Mouse (Mus musculus): ENCODE measurements around the gene Cox10. TPM values are rescaled to one million over a fixed set of nuclear protein-coding genes. Genes with fewer than 3 reads are reported as not detected.

The Cox10 gene
- polyA plus RNA-seq, 1 experiment from 2014 or later = 30.1 TPM

DNA sequence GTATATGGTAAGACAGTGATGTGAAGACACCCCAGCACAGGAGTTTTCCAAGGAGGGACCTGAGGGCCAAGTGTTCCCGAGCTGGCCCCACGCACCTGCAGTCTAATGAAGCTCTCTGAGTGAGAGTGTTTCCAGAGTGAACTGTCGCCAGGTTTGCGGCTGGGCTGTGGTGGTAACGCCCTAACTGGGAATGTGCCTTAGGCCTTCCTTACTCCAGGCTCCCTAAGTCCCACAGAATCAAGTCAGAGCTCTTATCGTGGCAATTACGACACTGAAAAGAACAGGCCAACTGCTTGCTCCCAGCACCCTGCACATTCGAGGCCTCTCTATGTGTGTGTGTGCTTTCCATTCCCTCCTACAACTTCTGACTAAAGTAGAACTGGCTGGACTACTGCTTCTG, 51.8 kb downstream of the Cox10 start:
- H3K27me3 ChIP-seq (ENCODE audit: control insufficient read depth, insufficient read depth, low read length) = no peaks in the 10 kb centered on the region
- H3K9ac ChIP-seq (replicated peaks; ENCODE audit: low read length) = no peak overlapping the region
- no peak overlapping the region for H3K4me3 ChIP-seq (ENCODE audit: low read depth, low read length)
- H3K36me3 ChIP-seq (replicated peaks; ENCODE audit: control insufficient read depth, insufficient read depth, low read depth, low read length) = no peaks in the 10 kb centered on the region
- 0 out of 2 replicates have a peak, but pooled peaks cover 3% of the 10 kb centered on the region for H3K4me1 ChIP-seq (ENCODE audit: control insufficient read depth, insufficient read depth, low read length)
- no peaks in the 10 kb centered on the region for H3K9me3 ChIP-seq (replicated peaks; ENCODE audit: control insufficient read depth, low read length)
- no peak overlapping the region for H3K27ac ChIP-seq (replicated peaks; ENCODE audit: low read depth, low read length)
- 73% methylated on average over 8 of the region's 8 CpGs for WGBS
- ATAC-seq (replicated peaks; ENCODE audit: insufficient number of reproducible peaks, low FRiP score, low TSS enrichment, low read depth) (no peak), DNase-seq (ENCODE audit: low spot score) (no peak)
- H3K4me2 ChIP-seq (ENCODE audit: low read depth, low read length) = no peak overlapping the region

DNA sequence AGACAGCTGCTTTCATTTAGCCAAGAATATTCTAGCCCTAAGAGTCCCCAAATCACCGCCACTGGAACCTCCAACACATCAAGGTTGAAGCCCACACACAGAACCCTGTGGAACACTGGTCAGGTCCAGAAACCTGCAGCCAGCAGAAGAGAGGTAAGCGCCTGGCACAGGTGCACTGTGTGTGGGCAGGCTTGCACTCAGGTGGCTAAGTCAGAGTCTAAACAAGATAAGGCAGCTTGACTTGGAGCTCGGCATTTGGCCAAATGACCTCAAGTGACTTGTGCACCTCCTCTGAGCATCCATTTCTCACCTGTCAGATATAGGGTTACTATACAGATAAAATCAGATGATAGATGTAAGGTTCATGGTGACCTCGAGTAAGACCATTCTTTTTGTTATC, 53.4 kb downstream of the Cox10 start:
- DNase-seq (ENCODE audit: low spot score) (no peak), ATAC-seq (replicated peaks; ENCODE audit: insufficient number of reproducible peaks, low FRiP score, low TSS enrichment, low read depth) (no peak)
- Histone ChIP-seq H3K36me3 (replicated peaks; ENCODE audit: control insufficient read depth, insufficient read depth, low read depth, low read length) (no peaks in the 10 kb centered on the region), H3K4me3 (ENCODE audit: low read depth, low read length) (no peak overlapping the region), H3K4me2 (ENCODE audit: low read depth, low read length) (no peak overlapping the region), H3K27me3 (ENCODE audit: control insufficient read depth, insufficient read depth, low read length) (no peaks in the 10 kb centered on the region), H3K9me3 (replicated peaks; ENCODE audit: control insufficient read depth, low read length) (no peaks in the 10 kb centered on the region), H3K27ac (replicated peaks; ENCODE audit: low read depth, low read length) (no peak overlapping the region), H3K9ac (replicated peaks; ENCODE audit: low read length) (no peak overlapping the region), H3K4me1 (ENCODE audit: control insufficient read depth, insufficient read depth, low read length) (0 out of 2 replicates have a peak, but pooled peaks cover 3% of the 10 kb centered on the region)
- WGBS = 66% methylated on average over 4 of the region's 4 CpGs

DNA sequence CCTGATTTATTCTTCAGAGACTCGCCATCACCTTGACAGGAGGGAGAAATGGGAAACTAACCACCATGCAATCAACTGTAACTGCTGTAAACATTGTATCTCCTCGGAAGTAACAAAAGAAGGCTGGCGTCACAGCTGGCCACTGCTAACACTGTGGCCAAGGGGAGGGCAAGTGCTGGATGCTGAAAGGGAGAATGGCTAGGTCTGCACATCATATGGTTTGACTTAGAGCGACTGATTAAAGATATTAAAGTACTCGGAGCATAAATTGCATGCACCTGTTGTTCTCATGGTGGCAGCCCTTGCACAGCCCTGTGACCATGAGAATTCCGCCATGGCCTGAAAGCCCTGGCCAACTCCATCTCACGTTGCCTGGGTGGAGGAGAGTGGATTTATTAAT, 54.7 kb downstream of the Cox10 start:
- Histone ChIP-seq H3K27ac (replicated peaks; ENCODE audit: low read depth, low read length) (no peak overlapping the region), H3K4me1 (ENCODE audit: control insufficient read depth, insufficient read depth, low read length) (0 out of 2 replicates have a peak, but pooled peaks cover 3% of the 10 kb centered on the region), H3K36me3 (replicated peaks; ENCODE audit: control insufficient read depth, insufficient read depth, low read depth, low read length) (no peaks in the 10 kb centered on the region), H3K9ac (replicated peaks; ENCODE audit: low read length) (no peak overlapping the region), H3K9me3 (replicated peaks; ENCODE audit: control insufficient read depth, low read length) (no peaks in the 10 kb centered on the region), H3K4me2 (ENCODE audit: low read depth, low read length) (no peak overlapping the region), H3K27me3 (ENCODE audit: control insufficient read depth, insufficient read depth, low read length) (no peaks in the 10 kb centered on the region), H3K4me3 (ENCODE audit: low read depth, low read length) (no peak overlapping the region)
- WGBS = 30% methylated on average over 7 of the region's 7 CpGs
- DNase-seq (ENCODE audit: low spot score) (peak; percentile 87), ATAC-seq (replicated peaks; ENCODE audit: insufficient number of reproducible peaks, low FRiP score, low TSS enrichment, low read depth) (peak; percentile 84)

DNA sequence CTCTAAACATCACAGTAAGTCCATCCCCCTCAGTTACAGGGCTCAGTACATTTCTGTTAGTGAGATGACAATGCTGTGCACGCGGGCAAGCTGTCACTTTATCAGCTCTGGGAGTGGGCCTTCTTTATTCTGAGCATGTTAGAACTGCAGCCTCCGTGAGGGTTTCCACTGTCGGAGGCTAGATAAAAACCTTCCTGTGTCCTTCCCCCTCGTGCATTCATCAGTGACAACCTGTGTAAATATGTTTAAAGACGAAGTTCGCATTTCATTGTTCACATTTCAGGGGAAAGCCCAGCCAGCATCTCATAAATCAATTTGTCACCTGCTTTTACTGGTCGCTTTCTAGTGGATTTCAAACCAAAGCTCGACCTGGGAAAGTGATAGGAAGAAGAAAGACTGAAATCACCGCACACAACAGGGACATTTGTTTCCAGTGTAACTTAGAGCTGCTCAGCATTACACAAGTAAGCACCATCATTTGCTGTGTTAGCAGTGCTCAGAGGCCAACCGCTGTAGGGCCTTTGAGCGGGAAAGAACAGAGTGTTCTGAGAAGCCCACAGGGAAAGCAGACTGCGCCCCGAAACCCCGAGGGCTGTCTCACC, 55.8 kb downstream of the Cox10 start:
- ATAC-seq (replicated peaks; ENCODE audit: insufficient number of reproducible peaks, low FRiP score, low TSS enrichment, low read depth) = no peak
- Histone ChIP-seq H3K4me1 (ENCODE audit: control insufficient read depth, insufficient read depth, low read length) (0 out of 2 replicates have a peak, but pooled peaks cover 3% of the 10 kb centered on the region), H3K27ac (replicated peaks; ENCODE audit: low read depth, low read length) (no peak overlapping the region), H3K9ac (replicated peaks; ENCODE audit: low read length) (no peak overlapping the region), H3K27me3 (ENCODE audit: control insufficient read depth, insufficient read depth, low read length) (no peaks in the 10 kb centered on the region), H3K4me2 (ENCODE audit: low read depth, low read length) (no peak overlapping the region), H3K9me3 (replicated peaks; ENCODE audit: control insufficient read depth, low read length) (no peaks in the 10 kb centered on the region), H3K36me3 (replicated peaks; ENCODE audit: control insufficient read depth, insufficient read depth, low read depth, low read length) (no peaks in the 10 kb centered on the region), H3K4me3 (ENCODE audit: low read depth, low read length) (no peak overlapping the region)
- 53% methylated on average over 15 of the region's 15 CpGs for WGBS
- DNase-seq (ENCODE audit: low spot score) = peak; percentile 32

DNA sequence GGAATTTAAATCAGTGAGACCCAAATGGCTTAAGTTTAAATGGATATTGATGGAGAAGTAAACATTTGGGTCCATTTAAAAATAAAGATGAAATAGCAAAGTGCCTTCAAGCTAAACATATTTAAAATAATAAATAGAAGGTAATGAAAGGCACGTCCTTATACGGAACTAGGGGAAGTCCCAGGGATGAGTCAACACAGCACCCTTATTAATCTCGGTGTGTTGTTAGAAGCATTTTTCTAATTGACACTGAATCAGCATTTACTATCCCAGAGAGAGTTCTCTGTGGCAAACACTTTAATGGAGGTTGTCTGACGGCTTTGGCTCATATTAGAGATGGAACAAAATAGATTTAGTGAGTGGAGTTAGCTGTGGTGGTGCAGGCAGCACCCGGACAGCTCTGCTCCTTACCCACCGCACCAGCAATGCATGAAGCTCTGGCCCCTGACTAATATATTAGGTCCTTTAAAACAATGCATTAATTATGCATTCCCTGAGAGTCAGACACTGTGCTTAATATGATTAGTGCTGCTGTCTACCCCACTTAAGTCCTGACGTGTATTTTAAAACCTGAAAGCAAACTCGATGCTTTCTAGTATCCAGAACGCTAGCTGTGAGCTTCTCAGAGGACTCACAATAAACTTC, 56.7 kb downstream of the Cox10 start:
- Histone ChIP-seq H3K4me2 (ENCODE audit: low read depth, low read length) (no peak overlapping the region), H3K27me3 (ENCODE audit: control insufficient read depth, insufficient read depth, low read length) (no peaks in the 10 kb centered on the region), H3K27ac (replicated peaks; ENCODE audit: low read depth, low read length) (no peak overlapping the region), H3K9ac (replicated peaks; ENCODE audit: low read length) (no peak overlapping the region), H3K36me3 (replicated peaks; ENCODE audit: control insufficient read depth, insufficient read depth, low read depth, low read length) (no peaks in the 10 kb centered on the region), H3K4me1 (ENCODE audit: control insufficient read depth, insufficient read depth, low read length) (0 out of 2 replicates have a peak, but pooled peaks cover 3% of the 10 kb centered on the region), H3K9me3 (replicated peaks; ENCODE audit: control insufficient read depth, low read length) (no peaks in the 10 kb centered on the region), H3K4me3 (ENCODE audit: low read depth, low read length) (no peak overlapping the region)
- WGBS = 49% methylated on average over 9 of the region's 9 CpGs
- DNase-seq (ENCODE audit: low spot score) = no peak
- no peak for ATAC-seq (replicated peaks; ENCODE audit: insufficient number of reproducible peaks, low FRiP score, low TSS enrichment, low read depth)

DNA sequence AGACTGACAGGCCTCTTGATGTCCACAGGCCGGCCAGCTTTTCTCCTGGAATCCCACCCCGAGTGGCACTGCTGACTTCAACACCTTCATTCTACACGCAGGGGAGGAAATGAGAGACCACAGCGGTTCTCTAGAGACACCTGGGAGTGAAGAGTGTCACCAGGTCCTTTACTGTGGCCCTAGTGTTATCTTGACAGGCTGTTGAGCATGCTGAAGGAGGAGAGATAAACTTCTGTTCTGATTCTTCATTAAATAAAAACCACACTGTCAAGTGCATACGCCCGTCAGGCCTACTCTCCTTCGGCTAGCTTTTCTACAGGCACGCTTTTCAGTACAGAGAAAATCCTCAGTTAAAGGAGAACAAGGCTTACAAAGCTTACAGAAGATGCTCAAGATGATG, 60.0 kb downstream of the Cox10 start:
- Histone ChIP-seq H3K9ac (replicated peaks; ENCODE audit: low read length) (no peak overlapping the region), H3K4me2 (ENCODE audit: low read depth, low read length) (no peak overlapping the region), H3K27me3 (ENCODE audit: control insufficient read depth, insufficient read depth, low read length) (no peaks in the 10 kb centered on the region), H3K9me3 (replicated peaks; ENCODE audit: control insufficient read depth, low read length) (no peaks in the 10 kb centered on the region), H3K4me1 (ENCODE audit: control insufficient read depth, insufficient read depth, low read length) (0 out of 2 replicates have a peak, but pooled peaks cover 3% of the 10 kb centered on the region), H3K27ac (replicated peaks; ENCODE audit: low read depth, low read length) (no peak overlapping the region), H3K4me3 (ENCODE audit: low read depth, low read length) (no peak overlapping the region), H3K36me3 (replicated peaks; ENCODE audit: control insufficient read depth, insufficient read depth, low read depth, low read length) (no peaks in the 10 kb centered on the region)
- DNase-seq (ENCODE audit: low spot score) (no peak), ATAC-seq (replicated peaks; ENCODE audit: insufficient number of reproducible peaks, low FRiP score, low TSS enrichment, low read depth) (no peak)
- WGBS = 92% methylated on average over 8 of the region's 8 CpGs

DNA sequence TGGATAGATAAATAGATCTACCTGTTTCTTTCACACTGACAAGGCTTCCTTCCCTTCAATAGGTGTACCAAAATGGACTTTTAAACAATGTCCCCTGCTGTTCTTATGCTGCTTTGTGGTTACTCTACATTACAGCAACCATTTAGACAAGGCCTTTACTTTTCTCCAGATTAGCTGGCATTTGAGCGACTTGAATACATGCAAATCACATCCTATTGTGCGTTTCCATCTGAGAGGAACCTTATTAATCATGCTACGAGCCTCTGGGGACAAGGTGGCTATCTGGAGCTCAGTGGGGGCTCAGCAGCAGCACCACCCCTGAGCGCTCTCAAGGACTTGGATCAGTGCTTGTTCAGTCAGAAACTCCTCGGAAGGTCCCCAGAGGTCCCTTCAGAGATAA, 61.1 kb downstream of the Cox10 start:
- H3K4me2 ChIP-seq (ENCODE audit: low read depth, low read length) = no peak overlapping the region
- no peaks in the 10 kb centered on the region for H3K27me3 ChIP-seq (ENCODE audit: control insufficient read depth, insufficient read depth, low read length)
- DNase-seq (ENCODE audit: low spot score) (no peak), ATAC-seq (replicated peaks; ENCODE audit: insufficient number of reproducible peaks, low FRiP score, low TSS enrichment, low read depth) (no peak)
- H3K9ac ChIP-seq (replicated peaks; ENCODE audit: low read length) = no peak overlapping the region
- WGBS = 67% methylated on average over 5 of the region's 5 CpGs
- no peaks in the 10 kb centered on the region for H3K9me3 ChIP-seq (replicated peaks; ENCODE audit: control insufficient read depth, low read length)
- H3K36me3 ChIP-seq (replicated peaks; ENCODE audit: control insufficient read depth, insufficient read depth, low read depth, low read length) = no peaks in the 10 kb centered on the region
- no peak overlapping the region for H3K4me3 ChIP-seq (ENCODE audit: low read depth, low read length)
- H3K27ac ChIP-seq (replicated peaks; ENCODE audit: low read depth, low read length) = no peak overlapping the region
- no peaks in the 10 kb centered on the region for H3K4me1 ChIP-seq (ENCODE audit: control insufficient read depth, insufficient read depth, low read length)

DNA sequence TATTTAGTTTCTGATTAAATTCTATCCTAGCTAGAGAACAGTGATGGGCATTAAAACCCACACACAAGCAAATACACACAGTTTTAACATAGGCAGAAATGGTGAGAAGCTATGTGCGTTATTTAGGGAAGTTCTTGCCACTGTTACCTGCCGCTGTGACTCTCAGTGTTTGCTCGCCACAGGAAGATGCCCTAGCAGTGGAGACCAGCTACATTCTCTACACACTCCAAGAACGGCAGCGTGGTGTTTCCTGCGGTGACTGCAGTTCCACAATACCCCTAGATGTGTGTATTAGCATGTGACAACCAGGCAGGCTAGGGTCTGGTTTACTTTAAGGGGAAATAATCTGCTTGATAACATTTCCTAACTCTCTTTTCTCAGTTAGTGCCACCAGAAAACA, 64.0 kb downstream of the Cox10 start:
- 73% methylated on average over 6 of the region's 6 CpGs for WGBS
- Histone ChIP-seq H3K4me3 (ENCODE audit: low read depth, low read length) (no peak overlapping the region), H3K27me3 (ENCODE audit: control insufficient read depth, insufficient read depth, low read length) (no peaks in the 10 kb centered on the region), H3K36me3 (replicated peaks; ENCODE audit: control insufficient read depth, insufficient read depth, low read depth, low read length) (no peaks in the 10 kb centered on the region), H3K4me1 (ENCODE audit: control insufficient read depth, insufficient read depth, low read length) (no peaks in the 10 kb centered on the region), H3K9ac (replicated peaks; ENCODE audit: low read length) (no peak overlapping the region), H3K27ac (replicated peaks; ENCODE audit: low read depth, low read length) (no peak overlapping the region), H3K9me3 (replicated peaks; ENCODE audit: control insufficient read depth, low read length) (no peaks in the 10 kb centered on the region), H3K4me2 (ENCODE audit: low read depth, low read length) (no peak overlapping the region)
- ATAC-seq (replicated peaks; ENCODE audit: insufficient number of reproducible peaks, low FRiP score, low TSS enrichment, low read depth) (no peak), DNase-seq (ENCODE audit: low spot score) (no peak)

Data from embryonic facial prominence, embryonic 11.5 days (tissue).